Mouse (Mus musculus) heart, adult 8-10 months (tissue): ENCODE measurements around the gene Angel1. TPM values are rescaled to one million over a fixed set of nuclear protein-coding genes. Genes with fewer than 3 reads are reported as not detected.

Experiments
- DNase-seq: peaks from one replicate; pipeline ENCODE4 v3.0.0; 2022; ENCODE audit warnings: low spot score
- total RNA-seq, 4 experiments: library from RNA; stranded (reverse); gene quantifications; 2 replicates each; pipeline ENCODE4 v1.2.4; 2022

Angel1 gene
- total RNA-seq, 4 experiments from 2014 or later: 2.9 to 4.6 (median 3.8) TPM

- no peak for DNase-seq
These were observed 23.6 kb downstream of the Angel1 start for GRCm38 (mm10) chr12:86702690-86703089.

DNA sequence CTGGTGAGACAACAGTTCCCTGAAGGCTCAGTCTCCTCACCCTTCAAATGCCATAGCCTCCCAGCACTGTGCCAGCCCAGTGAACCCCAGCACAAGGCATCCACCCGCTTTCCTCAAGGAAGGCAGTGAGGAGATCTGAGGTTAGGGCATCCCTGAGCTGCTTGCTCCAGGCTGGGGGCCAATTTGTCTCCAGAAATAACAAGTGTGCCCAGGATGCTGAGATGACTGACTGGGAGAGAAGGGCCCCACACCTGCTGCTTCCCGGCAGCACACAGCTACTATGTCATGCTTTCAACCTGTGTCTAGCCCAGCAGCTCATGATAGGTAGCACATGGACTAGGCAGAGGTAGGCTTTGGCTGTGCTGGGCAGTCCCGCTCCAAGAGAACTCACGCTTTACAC lies 24.8 kb downstream of the Angel1 start:
- DNase-seq: no peak

GRCm38 (mm10) chr12:86700927-86701310 lies 25.3 kb downstream of the Angel1 start:
- DNase-seq: no peak

- DNase-seq: no peak
These were observed 26.0 kb downstream of the Angel1 start for GRCm38 (mm10) chr12:86699965-86700926.

GRCm38 (mm10) chr12:86698537-86698936 lies 27.7 kb downstream of the Angel1 start:
- no peak for DNase-seq

- DNase-seq: no peak
These were observed 28.3 kb downstream of the Angel1 start for GRCm38 (mm10) chr12:86697996-86698395.

DNA sequence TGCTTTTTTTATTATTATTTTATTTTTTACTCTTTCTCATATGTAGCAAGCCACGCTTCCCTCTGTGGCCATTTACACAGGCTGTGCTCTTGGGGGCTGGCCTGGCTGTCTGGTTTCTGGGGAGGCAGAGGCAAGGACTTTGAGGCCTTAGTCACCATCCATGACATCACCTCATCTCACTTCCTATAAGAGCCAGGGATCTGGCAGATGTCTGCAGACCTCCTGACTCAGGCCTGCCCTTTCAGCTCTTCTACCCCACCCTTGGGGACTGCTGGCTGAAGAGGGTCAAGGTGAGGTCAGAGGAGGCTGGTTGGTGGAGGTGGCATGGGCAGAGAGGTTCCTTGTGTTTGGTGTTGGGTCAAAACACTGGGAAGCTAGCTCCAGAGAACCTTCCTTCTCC lies 31.8 kb downstream of the Angel1 start:
- no peak for DNase-seq

GRCm38 (mm10) chr12:86693389-86693788 lies 32.9 kb downstream of the Angel1 start:
- no peak for DNase-seq

DNA sequence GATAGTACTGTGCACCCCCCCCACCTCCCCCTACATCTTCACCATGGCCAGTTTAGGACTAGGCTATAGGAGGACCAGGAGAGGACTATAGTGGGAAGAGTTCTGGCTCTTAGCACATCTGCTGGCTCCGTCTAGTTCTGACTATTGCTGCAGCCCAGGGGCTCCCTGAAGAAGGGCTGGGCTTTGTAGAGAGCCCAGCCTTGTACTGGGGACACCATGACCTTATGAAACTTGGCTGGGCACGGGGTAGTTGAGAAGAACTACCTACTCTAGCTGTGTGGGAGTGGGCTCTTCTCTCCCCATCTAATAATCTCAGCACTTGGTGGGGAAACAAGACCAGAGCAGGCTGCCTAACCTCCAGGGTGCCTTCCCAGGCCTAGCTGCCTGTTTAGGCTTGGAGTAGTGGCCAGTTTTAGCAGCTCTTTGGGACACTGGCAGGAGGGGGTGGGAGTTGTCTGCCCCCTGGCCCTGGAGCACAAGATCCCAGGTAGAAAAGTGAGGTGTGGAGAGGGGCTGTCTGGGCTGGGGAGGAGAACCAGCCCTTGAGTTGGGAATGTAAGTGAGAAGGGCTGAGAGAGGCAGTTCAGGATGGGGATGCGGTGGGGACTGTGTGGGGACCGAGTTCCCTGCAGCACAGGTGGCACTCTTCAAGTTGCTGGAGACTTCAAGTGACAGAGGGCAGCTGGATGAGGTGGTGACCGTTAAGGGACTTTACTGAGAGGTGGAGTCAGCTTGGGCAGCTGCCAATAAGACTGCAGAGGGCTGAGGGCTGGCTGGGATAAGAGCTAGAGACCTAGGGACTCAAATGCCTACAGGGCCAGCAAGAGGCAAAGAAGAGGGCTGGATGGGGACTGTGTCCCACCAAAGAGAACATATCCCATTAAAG lies 33.5 kb downstream of the Angel1 start:
- no peak for DNase-seq

- DNase-seq: no peak
These were observed 35.4 kb downstream of the Angel1 start for GRCm38 (mm10) chr12:86690700-86691485.

- no peak for DNase-seq
These were observed 37.3 kb downstream of the Angel1 start for GRCm38 (mm10) chr12:86688917-86689316.

- no peak for DNase-seq
These were observed 38.2 kb downstream of the Angel1 start for GRCm38 (mm10) chr12:86687971-86688573.

DNA sequence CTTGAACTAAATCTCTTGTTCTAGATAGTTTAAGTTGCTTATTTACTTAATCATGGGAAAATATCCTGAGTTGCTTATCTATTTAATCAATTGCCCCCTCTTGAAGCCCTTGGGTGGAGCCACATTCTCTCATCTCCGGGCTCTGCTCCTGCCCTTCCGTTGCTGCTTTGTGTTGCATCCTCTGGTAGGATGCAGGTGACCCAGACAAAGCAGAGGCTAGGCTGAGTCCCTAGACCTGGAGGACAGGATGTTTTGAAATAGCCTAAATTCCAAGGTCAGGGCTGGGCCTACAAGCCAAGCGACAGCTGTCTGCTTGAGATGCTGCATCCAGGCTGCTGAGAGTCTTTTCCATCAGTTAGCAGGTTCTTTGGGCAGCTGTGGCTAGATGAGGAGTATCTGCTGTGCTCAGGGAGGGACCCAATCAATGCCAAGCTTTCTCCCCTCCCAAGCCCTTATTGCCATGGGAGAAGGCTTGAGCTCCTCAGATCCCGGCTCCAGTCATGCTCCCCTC lies 38.8 kb downstream of the Angel1 start:
- DNase-seq: no peak

DNA sequence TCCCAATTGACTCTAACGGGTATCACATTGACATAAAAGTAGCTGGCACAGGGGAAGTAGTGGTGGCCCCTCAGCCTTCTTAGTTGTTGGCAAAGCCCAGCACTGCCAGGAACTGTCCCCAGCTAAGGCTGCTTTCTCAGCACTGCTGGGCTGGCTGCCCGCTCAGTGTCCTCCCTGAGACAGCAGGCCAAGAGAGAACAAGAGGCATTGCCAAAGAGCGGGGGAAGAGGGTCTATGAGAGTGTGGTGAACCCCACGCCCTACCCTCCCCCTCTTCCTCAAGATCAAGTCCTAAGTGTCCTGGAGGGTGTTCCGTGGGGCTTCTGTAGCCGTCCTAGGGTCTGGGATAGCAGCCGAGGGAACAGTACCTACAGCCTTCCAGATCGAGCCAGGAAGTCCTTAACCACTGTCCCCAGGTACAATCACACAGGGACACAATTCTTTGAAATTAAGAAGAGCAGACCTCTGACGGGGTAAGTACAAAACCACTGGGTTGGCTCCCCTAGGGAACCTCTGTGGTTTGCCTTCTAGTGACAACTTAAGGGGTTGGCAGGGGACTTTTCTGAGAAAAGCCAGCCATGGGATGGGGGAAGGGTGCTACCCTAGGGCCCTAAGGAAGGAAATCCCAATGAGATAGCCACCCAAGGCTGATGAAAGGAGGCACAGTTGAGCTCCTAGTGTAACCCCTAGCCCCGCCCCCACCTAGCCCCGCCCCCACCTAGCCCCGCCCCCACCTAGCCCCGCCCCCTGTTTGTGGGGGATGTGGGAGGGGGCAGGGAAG lies 39.5 kb downstream of the Angel1 start:
- no peak for DNase-seq

DNA sequence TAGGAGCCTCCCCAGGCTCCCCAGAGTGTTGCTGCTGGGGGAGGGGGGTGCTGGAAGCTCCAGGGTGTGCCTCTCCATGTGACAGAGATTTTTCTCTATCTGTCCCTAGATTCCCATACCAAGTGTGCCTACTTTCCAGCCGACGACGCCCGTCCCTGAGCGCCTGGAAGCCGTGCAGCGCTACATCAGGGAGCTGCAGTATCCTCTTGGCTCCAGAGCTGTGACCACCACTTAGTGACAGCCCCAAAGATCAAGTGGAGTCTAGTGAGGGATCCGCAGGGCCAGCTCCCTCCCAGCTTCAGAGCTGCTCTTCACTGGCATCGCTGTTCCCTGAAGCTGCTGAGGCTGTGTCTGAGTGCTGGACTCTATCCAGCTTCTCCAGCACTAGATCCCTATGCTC lies 41.0 kb downstream of the Angel1 start:
- no peak for DNase-seq

DNA sequence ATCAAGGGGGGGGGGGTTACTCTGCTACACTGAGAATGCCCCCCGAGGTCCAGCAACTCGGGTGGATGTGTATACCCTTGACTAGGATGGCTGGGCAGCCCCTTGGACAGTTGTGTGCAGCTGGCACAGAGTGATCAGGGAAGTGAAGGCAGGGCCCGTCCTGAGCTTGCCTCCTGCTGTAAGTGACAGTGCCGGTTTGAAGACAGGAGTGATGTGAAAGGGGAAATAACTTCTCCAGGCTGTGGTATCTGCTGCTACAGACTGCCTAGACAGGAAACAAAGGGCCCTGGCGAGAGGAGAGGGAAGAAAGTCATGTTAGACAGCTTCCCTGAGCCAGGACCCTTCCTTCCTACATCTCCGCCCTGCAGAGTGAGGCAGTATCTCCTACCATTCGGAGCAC lies 42.6 kb downstream of the Angel1 start:
- no peak for DNase-seq

DNA sequence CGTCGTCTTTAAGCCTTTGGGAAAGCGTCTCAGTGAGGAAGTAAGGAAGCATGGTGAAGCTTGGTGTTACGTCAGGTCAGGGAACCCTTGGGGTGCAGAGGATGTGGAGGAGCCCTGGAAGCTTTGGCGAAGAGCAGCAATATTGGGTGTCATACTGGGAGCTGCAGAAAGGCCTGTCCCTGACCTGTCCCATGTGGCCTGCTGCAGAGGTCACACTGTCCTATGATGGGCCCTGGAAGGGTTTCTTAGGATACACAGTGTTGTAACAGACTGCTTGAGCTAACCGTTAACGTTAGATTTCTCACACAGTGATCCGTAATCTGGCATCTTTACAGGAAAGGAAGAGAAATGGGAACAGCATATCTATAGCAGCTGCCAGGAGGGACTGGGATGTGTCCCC lies 44.1 kb downstream of the Angel1 start:
- DNase-seq: no peak

GRCm38 (mm10) chr12:86681626-86682025 lies 44.6 kb downstream of the Angel1 start:
- DNase-seq: no peak

GRCm38 (mm10) chr12:86680591-86681193 lies 45.6 kb downstream of the Angel1 start:
- no peak for DNase-seq

DNA sequence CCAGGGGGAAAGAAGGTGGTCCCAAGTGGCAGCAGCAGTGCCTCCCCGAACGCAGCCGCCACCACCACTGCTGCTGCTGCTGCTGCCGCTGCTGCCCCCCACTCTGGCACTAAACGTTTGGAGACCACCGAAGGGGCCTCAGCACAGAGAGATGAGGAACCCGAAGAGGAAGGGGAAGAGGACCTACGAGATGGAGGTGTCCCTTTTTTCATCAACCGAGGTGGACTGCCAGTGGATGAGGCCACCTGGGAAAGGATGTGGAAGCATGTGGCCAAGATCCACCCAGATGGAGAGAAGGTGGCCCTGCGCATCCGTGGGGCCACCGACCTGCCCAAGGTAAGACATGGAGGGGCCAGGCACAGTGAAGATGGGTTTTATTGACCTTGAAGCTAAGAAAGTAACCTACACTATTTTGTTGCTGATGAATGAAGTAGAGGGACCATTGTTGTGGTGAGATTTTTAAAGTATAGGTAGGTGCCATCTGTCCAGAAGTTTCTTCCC lies 46.2 kb downstream of the Angel1 start:
- no peak for DNase-seq
